Mouse (Mus musculus): ENCODE measurements around the gene Fah.

DNA sequence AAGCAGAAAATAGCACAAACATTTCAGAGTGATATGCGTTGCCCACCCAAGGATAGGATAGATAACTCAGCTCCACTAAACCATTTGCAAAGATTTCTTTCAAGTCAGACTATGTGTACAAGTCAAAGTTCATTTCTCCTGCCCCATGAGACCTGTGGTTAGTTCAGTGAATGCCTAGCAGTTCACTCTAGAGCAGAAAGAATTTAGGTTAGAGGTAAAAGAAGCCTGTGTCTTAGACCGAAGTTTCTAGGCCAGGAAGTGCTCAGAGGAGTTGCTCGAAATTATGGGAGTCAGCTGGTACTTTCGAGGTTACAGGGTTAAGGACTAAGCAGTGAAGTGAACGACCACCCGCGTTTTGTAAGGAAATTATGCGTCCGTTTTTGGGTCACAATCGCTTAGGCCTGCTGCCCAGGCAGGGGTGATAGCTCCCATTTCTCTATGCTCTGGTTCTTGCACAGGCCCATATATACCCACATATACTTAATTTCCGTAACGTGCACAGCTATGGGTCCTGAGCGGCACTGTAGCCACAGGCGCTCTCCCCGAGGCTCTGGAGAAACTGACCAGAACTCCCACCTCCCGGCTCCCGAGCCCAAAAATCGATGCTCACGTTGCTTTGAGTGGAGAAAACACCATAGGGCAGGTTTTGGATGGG lies 1.4 kb downstream of the Fah start:
- TF ChIP-seq POLR2A (IDR thresholded peaks at IDR 0.05; ENCODE audit: control insufficient read depth, low read depth, low read length) (no peak), CTCF (IDR thresholded peaks at IDR 0.05; ENCODE audit: control insufficient read depth, insufficient read depth, insufficient replicate concordance, low read depth, low read length) (no peak)

Measured in testis, adult 2 months (tissue).